Mouse (Mus musculus) adrenal gland (tissue): ENCODE results near the gene Pip5k1a.
"Not testable (repeated sequence)": the region's sequence is repeated elsewhere in the genome, so short reads cannot be mapped to it uniquely, and the experiment has no call there.

Source experiments
- intact Hi-C: fragments of 180-260 bp; cut with DNase I; formaldehyde crosslinking; loops from one replicate; pipeline ENCODE4 v1.15.1; 2025

The Pip5k1a gene

DNA sequence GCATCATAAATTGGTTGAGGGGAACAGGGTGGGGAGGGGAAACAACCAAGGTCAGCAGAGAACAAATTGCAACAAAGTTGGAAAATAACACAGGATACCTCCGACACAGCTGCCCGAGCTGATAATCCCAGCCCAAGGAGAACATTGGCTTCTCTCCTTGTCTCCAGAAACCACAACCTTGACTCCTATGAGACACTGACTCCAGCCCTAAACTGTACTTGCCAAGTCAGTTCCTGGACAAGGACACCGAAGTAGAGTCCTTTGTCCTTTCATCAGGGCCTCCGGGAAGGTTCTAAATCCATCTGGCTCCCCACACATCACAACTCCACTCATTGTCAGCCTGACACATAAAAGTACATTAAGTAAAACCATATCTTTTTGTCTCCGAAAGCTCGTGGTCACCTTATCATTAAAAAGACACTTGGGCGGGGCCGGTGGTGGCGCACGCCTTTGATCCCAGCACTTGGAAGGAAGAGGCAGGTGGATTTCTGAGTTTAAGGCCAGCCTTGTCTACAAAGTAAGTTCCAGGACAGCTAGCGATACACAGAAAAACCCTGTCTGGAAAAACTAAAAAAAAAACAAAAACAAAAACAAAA lies 60.2 kb downstream of the Pip5k1a start:
- intact Hi-C loops, result no loop called here

GRCm38 (mm10) chr3:95043251-95043650 lies 63.5 kb downstream of the Pip5k1a start:
- intact Hi-C loops, result no loop called here

DNA sequence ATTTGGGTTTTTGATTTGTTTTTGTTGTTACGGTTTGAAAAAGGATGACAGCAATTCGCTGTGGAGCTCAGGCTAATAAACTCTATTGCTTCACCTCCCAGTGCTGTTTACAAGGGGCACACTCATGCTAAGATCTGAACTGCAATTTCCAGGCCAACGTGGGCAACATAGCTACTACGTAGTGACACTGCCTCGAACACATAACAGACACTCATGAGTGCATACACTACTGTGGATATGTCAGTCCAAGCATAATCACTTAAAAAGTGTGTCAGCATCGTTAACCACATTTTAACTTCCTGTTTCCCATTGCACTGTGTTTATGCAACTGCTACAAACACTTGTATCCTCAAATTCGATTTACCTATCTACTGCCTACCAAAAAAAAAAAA lies 63.9 kb downstream of the Pip5k1a start:
- intact Hi-C loops, result no loop called here

DNA sequence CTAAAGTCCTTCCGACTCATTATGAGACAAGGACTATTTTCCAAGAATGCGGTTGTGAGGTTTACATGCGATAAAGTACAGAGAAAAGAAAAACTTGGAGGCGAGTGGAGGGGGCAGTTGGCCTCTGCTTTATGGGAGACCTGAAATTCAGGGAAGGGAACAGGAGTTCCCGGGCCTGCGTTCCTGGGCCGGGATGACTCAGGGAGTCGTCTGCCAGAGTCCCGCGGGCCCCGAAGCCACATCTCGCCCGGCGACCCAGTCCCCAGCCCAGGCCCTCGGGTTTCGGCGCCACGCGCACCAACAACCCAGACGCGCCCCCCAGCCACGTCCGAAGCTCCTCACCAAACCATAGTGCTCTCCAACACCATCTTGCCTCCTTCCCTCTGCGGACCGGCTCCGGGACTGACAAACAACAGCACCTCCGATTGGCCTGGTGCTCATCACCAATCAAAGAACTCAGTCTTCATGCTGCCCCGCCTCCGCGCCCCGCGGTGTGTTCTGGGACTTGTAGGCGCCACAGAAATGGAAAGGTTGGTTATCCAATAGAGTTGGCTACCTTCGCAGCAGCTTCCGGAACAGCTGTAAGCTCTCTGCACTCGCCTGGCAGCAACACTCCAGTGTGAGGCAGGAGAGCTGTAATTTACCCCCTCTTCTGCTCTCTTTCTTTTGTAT lies 64.4 kb downstream of the Pip5k1a start, which contains the start of gene Psmd4:
Psmd4 (minus strand) TSS at position 449 of the 672 bp plus-strand sequence.
- intact Hi-C loops, result no loop called here

GRCm38 (mm10) chr3:95041625-95042024 lies 65.1 kb downstream of the Pip5k1a start:
- intact Hi-C loops, result no loop called here

DNA sequence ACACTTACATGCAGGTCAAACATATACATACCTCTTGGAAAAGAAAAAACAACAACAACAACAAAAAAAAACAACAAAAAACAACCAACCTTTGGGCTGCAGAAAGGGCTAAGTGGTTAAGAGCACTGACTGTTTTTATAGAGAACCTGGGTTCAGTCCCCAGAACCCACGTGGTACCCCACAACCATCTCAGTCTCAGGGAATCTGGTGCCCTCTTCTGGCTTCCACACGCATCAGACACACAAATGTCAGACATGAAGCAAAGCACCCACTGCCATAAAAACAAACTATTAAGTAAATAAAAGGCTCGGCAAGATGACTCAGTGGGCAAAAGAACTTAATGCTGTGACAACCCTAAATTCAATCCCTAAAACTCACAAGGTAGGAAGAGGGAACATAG lies 76.8 kb downstream of the Pip5k1a start:
- intact Hi-C loops, result no loop called here

DNA sequence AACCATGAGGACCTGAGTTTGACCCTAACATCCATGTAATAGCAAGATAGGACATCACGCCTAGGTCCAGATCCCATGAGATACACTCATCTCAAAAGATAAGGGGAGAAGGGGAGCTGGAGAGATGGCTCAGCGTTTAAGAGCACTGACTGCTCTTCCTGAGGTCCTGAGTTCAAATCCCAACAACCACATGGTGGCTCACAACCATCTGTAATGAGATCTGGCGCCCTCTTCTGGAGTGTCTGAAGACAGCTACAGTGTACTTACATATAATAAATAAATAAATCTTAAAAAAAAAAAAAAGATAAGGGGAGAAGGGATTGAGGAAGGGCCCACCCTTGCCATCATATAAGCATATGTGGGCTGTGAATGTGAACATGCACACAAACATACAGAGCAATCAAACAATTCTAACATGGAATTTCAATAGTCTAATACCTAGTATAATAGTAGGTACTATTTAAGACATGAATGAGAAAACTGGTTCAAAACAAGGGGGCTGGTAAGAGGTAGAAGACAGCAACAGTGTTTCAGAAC lies 77.4 kb downstream of the Pip5k1a start:
- intact Hi-C loops, result not testable (repeated sequence)

DNA sequence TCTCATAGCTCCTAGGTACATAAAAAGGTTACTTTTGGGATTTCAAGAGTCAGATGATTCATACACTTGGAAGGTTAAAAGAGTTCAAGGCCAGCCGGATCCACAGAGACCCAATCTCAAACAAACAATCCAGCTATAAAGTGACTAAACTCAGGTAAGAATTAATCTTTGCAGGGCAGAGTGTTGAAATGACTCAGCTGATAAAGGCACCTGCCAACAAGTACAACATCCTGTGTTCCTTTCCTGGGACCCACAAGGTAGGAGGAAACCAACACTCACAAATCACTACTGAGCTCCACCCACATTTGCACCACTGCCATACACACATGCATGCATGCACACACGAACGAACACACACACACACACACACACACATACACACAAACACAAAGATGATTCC lies 78.1 kb downstream of the Pip5k1a start:
- intact Hi-C loops, result no loop called here

GRCm38 (mm10) chr3:95027701-95028100 lies 79.0 kb downstream of the Pip5k1a start:
- intact Hi-C loops, result no loop called here

DNA sequence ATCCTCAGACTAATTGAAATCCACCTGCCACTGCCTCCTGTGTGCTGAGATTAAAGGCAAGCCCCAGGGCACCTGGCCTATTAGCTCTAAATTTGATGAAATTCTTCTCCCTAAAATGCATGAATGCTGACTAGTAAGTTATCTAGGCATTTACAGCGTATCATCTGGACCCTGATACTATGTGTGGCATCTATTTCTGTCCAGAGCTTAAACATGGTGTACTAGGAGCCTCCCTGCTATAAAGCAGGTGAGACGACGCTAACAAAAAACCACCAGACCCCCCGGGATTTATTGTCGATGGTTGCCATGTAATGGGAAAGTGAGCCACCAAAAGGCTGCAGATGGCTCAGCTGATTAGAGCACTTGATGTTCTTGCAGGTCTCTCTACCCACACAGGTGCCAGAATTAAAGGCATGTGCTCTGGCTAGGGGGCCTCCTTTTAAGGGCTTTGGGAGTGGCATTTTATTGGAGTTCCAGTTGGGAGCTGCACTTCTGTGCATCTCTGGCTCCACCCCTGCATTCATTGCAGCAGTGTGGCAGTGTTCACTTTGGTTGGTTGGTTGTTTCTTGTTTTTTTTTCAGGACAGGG lies 79.6 kb downstream of the Pip5k1a start:
- intact Hi-C loops, result no loop called here

DNA sequence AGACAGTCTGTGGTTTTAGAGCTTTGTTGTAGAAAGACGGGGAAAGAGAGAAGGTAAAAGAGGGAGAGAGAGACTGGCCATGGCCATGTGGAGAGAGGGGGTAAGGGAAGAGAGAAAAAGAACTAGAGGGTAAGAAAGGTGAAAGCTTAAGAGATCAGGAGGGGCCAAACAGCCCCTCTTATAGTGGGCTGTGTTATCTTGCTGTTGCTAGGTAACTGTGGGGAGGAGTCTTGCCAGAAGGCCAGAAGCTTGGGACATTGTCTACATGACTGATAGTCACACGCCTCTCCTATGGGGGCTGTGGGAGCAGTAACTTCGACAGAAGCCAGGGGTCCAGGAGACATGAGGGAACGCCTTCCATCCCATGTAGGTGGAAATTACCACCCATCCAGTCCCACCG lies 81.5 kb downstream of the Pip5k1a start:
- intact Hi-C loops, result no loop called here

- intact Hi-C loops, result no loop called here
Measured at GRCm38 (mm10) chr3:95024551-95024950, 82.2 kb downstream of the Pip5k1a start.

- intact Hi-C loops, result not testable (repeated sequence)
Measured at GRCm38 (mm10) chr3:95020956-95021355, 85.8 kb downstream of the Pip5k1a start.

- intact Hi-C loops, result no loop called here
Measured at GRCm38 (mm10) chr3:95018741-95019140, 88.0 kb downstream of the Pip5k1a start.

DNA sequence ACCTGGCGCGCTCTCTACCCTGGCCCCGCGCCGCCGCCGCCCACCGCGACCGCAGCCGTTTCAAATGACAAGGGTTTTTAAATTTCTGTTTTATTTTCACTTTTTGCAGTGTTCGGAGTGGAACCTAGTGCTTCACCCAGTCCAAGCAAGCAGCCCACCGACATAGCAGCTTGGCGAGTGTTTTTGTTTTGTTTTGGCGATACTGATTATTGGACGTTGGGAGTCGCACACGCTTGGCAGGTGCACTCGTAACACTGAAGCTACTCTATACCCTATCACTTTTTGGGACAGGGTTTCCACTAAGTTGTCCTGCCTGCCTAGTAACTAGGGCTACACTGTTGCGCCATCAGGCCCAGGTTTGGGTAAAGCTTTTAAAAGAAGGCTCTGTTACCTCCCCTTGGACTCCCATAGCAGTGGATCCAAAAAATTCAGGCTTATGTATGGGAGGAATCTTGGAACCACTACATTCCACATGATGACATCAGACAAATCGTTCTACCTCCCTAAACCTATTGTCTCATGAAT lies 90.1 kb downstream of the Pip5k1a start:
- intact Hi-C loops, result no loop called here

DNA sequence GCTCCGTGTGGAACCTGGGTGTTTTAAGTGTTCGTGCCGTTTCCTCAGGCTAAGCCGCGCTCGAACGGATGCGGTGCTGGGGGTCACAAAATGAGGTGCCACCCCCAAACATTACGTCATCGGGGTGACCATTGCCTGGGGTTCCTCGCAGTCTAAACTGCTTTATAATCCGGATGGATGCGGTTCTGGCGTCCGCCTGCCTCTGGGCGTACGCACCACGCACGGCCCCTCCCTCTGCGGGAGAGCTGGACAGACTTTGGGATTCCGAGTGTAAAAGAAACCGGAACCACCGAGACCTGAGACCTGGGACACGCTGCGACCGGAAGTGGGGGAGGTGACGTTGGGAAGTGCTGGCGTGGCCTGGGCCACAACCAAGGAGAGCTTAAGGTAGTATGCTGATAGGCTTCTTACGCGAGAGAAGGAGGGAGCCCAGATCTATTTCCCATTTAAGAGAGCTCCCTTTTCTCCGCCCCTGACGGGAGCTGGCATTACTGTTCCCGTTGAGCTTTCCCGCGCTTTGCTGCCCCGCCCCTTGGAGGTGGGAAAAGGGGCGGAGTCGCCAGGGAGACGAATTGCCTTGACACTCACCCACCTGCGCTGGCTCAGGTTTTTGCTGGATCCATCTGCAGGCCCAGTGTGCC lies 90.7 kb downstream of the Pip5k1a start:
- intact Hi-C loops, result no loop called here

DNA sequence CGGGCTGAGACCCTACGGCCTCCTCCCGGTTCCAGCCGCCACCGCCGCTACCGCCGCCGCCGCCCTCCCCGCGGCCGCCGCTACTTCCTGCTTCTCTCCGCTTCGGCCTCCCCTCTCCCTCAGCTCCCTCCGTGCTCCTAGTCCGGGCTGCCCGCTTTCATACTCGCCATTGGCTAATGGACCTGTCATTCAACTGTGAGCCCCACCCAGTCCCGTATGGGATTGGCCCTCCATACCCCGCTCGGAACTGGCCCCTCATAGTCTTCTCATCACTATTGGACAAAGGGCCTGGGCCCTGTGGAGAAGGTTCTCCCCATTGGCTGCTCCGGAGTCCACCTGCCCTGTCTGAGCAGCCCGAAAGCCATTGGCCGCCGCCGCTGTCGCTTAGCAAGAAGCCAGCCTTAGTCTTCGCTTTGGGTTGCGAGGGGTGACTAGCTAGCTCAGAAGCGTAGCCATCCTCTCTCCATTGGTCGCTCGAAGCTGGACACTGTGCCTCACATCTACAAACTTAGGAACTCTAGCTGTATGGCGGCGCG lies 91.3 kb downstream of the Pip5k1a start, which contains the start of gene Zfp687:
Zfp687 (minus strand) TSS at position 112 of the 536 bp plus-strand sequence.
- intact Hi-C loops, result no loop called here

- intact Hi-C loops, result no loop called here
Measured at GRCm38 (mm10) chr3:95014428-95015151, 92.1 kb downstream of the Pip5k1a start.

DNA sequence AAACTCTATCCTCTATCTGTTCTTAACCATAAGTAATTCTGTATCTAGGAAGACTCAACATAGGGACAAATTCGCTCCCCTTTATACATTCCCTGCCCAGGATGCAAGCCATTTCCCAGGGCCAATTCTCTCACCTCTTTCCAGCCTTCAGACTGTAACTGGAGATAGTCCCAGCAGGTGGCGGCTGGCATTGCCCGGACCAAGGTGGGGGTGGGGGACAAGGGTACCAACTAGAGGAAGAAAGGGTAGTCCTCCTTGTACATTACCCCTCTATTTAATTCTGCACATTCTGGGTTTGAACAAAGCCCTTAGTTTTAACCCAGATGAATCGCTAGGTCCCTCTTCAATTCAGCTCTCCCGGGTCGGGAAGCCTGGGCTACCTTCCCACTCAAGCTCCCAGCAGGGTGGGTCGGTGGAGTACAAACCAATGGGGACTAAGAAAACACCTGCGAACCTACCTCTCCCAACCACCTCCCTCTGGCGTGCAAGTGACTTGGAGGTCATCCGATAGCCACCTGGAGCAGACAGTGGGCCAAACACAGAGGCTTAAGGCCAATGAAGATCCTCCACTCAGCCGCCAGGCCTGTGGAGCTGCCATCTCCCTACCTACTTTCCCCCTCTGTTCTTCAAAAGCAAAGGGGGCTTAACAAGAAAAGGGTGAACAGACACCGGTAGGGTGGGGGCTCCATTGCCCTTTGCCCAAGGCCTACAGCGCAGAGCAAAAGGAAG lies 92.9 kb downstream of the Pip5k1a start:
- intact Hi-C loops, result no loop called here

DNA sequence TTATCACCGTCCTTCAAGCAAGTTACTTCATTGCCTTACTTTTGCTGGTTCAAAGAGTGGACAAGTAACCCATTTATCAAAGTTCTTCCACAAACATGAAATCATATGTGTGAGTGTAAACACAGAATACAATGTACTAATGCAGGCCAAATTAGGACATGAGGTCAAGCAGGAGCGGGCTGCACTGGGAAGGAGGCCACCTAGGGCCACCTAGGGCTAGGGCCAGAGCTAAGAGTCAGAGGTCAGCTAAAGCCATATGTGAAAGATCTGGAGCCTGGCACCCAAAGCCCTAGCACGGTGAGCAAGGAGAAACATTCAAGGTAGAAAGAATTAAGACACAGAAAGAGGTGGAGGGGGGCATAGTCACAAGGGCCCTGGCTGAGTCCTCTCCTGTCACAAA lies 93.7 kb downstream of the Pip5k1a start:
- intact Hi-C loops, result no loop called here
